Mouse (Mus musculus) thymus, adult 2 months (tissue): ENCODE measurements around the gene Nars2. TPM values are rescaled to one million over a fixed set of nuclear protein-coding genes. Genes with fewer than 3 reads are reported as not detected.

Source experiments
- DNase-seq: peaks from one replicate; pipeline ENCODE4 v3.0.0; 2021
- H3K27ac ChIP-seq: fragments of 200-500 bp; 2 replicates; pipeline ENCODE4 v1.5.1; 2012; ENCODE audit warnings: low read length, control low read depth; ENCODE audit not compliant: control insufficient read depth, insufficient read depth
- H3K27me3 ChIP-seq: fragments of 200-500 bp; 2 replicates; pipeline ENCODE4 v1.6.1; 2012; ENCODE audit warnings: mild to moderate bottlenecking, low read length, moderate library complexity, mixed read lengths; ENCODE audit not compliant: control insufficient read depth, insufficient read depth
- H3K36me3 ChIP-seq: fragments of 200-500 bp; 2 replicates; pipeline ENCODE4 v1.6.1; 2012; ENCODE audit warnings: mild to moderate bottlenecking, low read length, moderate library complexity; ENCODE audit not compliant: control insufficient read depth, insufficient read depth
- H3K4me1 ChIP-seq: fragments of 200-500 bp; replicated peaks from 2 replicates; pipeline ENCODE4 v1.6.1; 2012; ENCODE audit warnings: low read length; ENCODE audit not compliant: control insufficient read depth, insufficient read depth
- H3K4me3 ChIP-seq: fragments of 200-500 bp; 2 replicates; pipeline ENCODE4 v1.5.1; 2012; ENCODE audit warnings: mild to moderate bottlenecking, low read length, control low read depth, moderate library complexity; ENCODE audit not compliant: control insufficient read depth, insufficient read depth
- CTCF ChIP-seq: fragments of 200-500 bp; IDR thresholded peaks from 2 replicates; pipeline ENCODE4 v1.5.1; 2012; ENCODE audit warnings: mild to moderate bottlenecking, control low read depth, low read length, moderate library complexity, borderline replicate concordance; ENCODE audit not compliant: control insufficient read depth, poor library complexity, insufficient read depth; ENCODE audit errors: extremely low read depth
- POLR2A ChIP-seq: fragments of 200-500 bp; IDR thresholded peaks from 2 replicates; pipeline ENCODE4 v1.6.1; 2012; ENCODE audit warnings: mild to moderate bottlenecking, low read length, control low read depth, moderate library complexity; ENCODE audit not compliant: control insufficient read depth, poor library complexity, insufficient read depth; ENCODE audit errors: extremely low read depth
- WGBS: fragments of 180-500 bp; shearing (Covaris S2); methylation state at CpG from one replicate; pipeline ENCODE4 v1.1.7; 2018; 5-methylcytosine and 5-hydroxymethylcytosine counted together
- polyA plus RNA-seq: library from polyadenylated mRNA; depleted of rRNA; stranded (reverse); fragments of >200 nt; gene quantifications from 2 replicates; pipeline ENCODE4 v1.2.3, GENCODE M21; 2012

Nars2 gene
- polyA plus RNA-seq, 1 experiment: 3.2 TPM

- H3K4me3 ChIP-seq: no peak overlapping the region
- TF ChIP-seq CTCF: no peak
- DNase-seq: no peak
- WGBS: 98% methylated on average over 1 of the region's 1 CpGs
- no peaks in the 10 kb centered on the region for H3K27me3 ChIP-seq
- no peaks in the 10 kb centered on the region for H3K36me3 ChIP-seq
- H3K4me1 ChIP-seq: no peaks in the 10 kb centered on the region
- H3K27ac ChIP-seq: no peak overlapping the region
Observed at GRCm38 (mm10) chr7:97019303-97019702, 68.0 kb downstream of the Nars2 start.

GRCm38 (mm10) chr7:97026772-97027358, 75.6 kb downstream of the Nars2 start:
- WGBS: 100% methylated on average over 5 of the region's 5 CpGs
- H3K36me3 ChIP-seq: no peaks in the 10 kb centered on the region
- no peak overlapping the region for H3K27ac ChIP-seq

GRCm38 (mm10) chr7:97029151-97029550, 77.8 kb downstream of the Nars2 start:
- H3K27me3 ChIP-seq: no peaks in the 10 kb centered on the region
- no peak overlapping the region for H3K27ac ChIP-seq
- no peaks in the 10 kb centered on the region for H3K36me3 ChIP-seq
- no peak for TF ChIP-seq CTCF
- TF ChIP-seq POLR2A: no peak
- 96% methylated on average over 10 of the region's 10 CpGs for WGBS
- DNase-seq: no peak
- no peaks in the 10 kb centered on the region for H3K4me1 ChIP-seq
- no peak overlapping the region for H3K4me3 ChIP-seq

More at GRCm38 (mm10) chr7:97026772-97027358, 75.6 kb downstream of the Nars2 start:
- H3K27me3 ChIP-seq: no peaks in the 10 kb centered on the region
- no peaks in the 10 kb centered on the region for H3K4me1 ChIP-seq
- no peak for DNase-seq
- H3K4me3 ChIP-seq: no peak overlapping the region
- TF ChIP-seq POLR2A (no peak), CTCF (no peak)

- Histone ChIP-seq H3K4me1 (no peaks in the 10 kb centered on the region), H3K4me3 (no peak overlapping the region), H3K27ac (no peak overlapping the region), H3K27me3 (no peaks in the 10 kb centered on the region), H3K36me3 (no peaks in the 10 kb centered on the region)
- no peak for DNase-seq
- TF ChIP-seq POLR2A: no peak
- TF ChIP-seq CTCF: no peak
- 97% methylated on average over 2 of the region's 2 CpGs for WGBS
Observed at GRCm38 (mm10) chr7:97032412-97032811, 81.1 kb downstream of the Nars2 start.

GRCm38 (mm10) chr7:97039641-97040040, 88.3 kb downstream of the Nars2 start:
- H3K27ac ChIP-seq: no peak overlapping the region
- H3K36me3 ChIP-seq: no peaks in the 10 kb centered on the region
- H3K4me3 ChIP-seq: no peak overlapping the region
- WGBS: 77% methylated on average over 4 of the region's 4 CpGs
- H3K27me3 ChIP-seq: no peaks in the 10 kb centered on the region
- no peak for TF ChIP-seq POLR2A
- no peak for TF ChIP-seq CTCF
- 0 out of 2 replicates have a peak, but pooled peaks cover 2% of the 10 kb centered on the region for H3K4me1 ChIP-seq
- no peak for DNase-seq

- Histone ChIP-seq H3K4me1 (0 out of 2 replicates have a peak, but pooled peaks cover 2% of the 10 kb centered on the region), H3K27ac (no peak overlapping the region), H3K36me3 (no peaks in the 10 kb centered on the region), H3K4me3 (no peak overlapping the region), H3K27me3 (no peaks in the 10 kb centered on the region)
- no peak for DNase-seq
- WGBS: 89% methylated on average over 6 of the region's 6 CpGs
- TF ChIP-seq CTCF (no peak), POLR2A (no peak)
Observed at GRCm38 (mm10) chr7:97041868-97042449, 90.7 kb downstream of the Nars2 start.

GRCm38 (mm10) chr7:97042981-97043380, 91.7 kb downstream of the Nars2 start:
- no peaks in the 10 kb centered on the region for H3K36me3 ChIP-seq
- H3K27me3 ChIP-seq: no peaks in the 10 kb centered on the region
- no peak overlapping the region for H3K27ac ChIP-seq
- 0 out of 2 replicates have a peak, but pooled peaks cover 2% of the 10 kb centered on the region for H3K4me1 ChIP-seq
- WGBS: 98% methylated on average over 1 of the region's 1 CpGs
- TF ChIP-seq POLR2A: no peak
- TF ChIP-seq CTCF: no peak
- H3K4me3 ChIP-seq: no peak overlapping the region
- DNase-seq: no peak
